Mouse (Mus musculus) lung, adult 2 months (tissue): ENCODE results near the gene Adnp.

ENCODE experiments used
- CTCF ChIP-seq: fragments of 200-500 bp; IDR thresholded peaks from 2 replicates; pipeline ENCODE4 v1.5.1; 2011; ENCODE audit warnings: mild to moderate bottlenecking, low read length, control low read depth; ENCODE audit not compliant: insufficient read depth
- POLR2A ChIP-seq: fragments of 200-500 bp; IDR thresholded peaks from 2 replicates; pipeline ENCODE4 v1.6.1; 2011; ENCODE audit warnings: low read depth, mild to moderate bottlenecking, control low read depth, low read length, borderline replicate concordance; ENCODE audit errors: extremely low read depth

DNA sequence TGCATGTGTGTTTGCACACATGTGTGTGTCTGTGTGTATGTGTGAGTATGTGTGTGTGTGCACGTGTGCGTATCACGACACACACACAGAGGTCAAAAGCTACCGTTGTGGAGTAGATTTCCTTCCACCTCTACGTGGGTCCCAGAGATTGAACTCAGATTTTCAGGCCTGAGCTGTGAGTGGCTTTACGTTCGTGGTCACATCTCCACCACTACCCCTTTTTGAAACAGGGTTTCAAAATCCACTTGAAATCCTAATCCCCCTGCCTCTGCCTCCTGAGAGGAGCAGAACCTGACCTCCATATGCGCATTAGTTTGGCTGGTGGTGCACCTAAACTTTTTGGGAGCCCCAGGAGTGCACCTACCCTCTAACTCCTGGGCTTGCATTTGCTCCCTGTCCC is 57.7 kb downstream of the Adnp start:
- TF ChIP-seq CTCF (no peak), POLR2A (no peak)
